Mouse (Mus musculus) hindbrain, embryonic 10.5 days (tissue): ENCODE results near the gene Hfe2. TPM values are rescaled to one million over a fixed set of nuclear protein-coding genes. Genes with fewer than 3 reads are reported as not detected.
"Not testable (repeated sequence)": the region's sequence is repeated elsewhere in the genome, so short reads cannot be mapped to it uniquely, and the experiment has no call there.

Experiments used
- DNase-seq: peaks from one replicate; pipeline ENCODE4 v3.0.0-alpha.2; 2017; ENCODE audit warnings: low spot score
- H3K27ac ChIP-seq: fragments of 300-500 bp; sonication (generic); 2 replicates; pipeline ENCODE4 v1.5.1; 2016; ENCODE audit warnings: mild to moderate bottlenecking, moderate library complexity
- H3K27me3 ChIP-seq: fragments of 300-500 bp; sonication (generic); 2 replicates; pipeline ENCODE4 v1.6.1; 2016; ENCODE audit warnings: mild to moderate bottlenecking; ENCODE audit not compliant: poor library complexity, insufficient read depth, severe bottlenecking
- H3K36me3 ChIP-seq: fragments of 300-500 bp; sonication (generic); 2 replicates; pipeline ENCODE4 v1.6.1; 2016; ENCODE audit warnings: mild to moderate bottlenecking, moderate library complexity
- H3K4me1 ChIP-seq: fragments of 300-500 bp; sonication (generic); replicated peaks from 2 replicates; pipeline ENCODE4 v1.6.1; 2016; ENCODE audit warnings: mild to moderate bottlenecking
- H3K4me3 ChIP-seq: fragments of 300-500 bp; sonication (generic); 2 replicates; pipeline ENCODE4 v1.5.1; 2016; ENCODE audit warnings: mild to moderate bottlenecking, moderate library complexity
- H3K9me3 ChIP-seq: fragments of 300-500 bp; sonication (generic); 2 replicates; pipeline ENCODE4 v1.6.1; 2016; ENCODE audit warnings: mild to moderate bottlenecking, moderate library complexity
- whole genome bisulfite sequencing: fragments of 180-500 bp; shearing (Covaris S2); methylation state at CpG from one replicate; pipeline ENCODE4 v1.1.7; 2016; 5-methylcytosine and 5-hydroxymethylcytosine counted together
- polyA plus RNA-seq: library from polyadenylated mRNA; unstranded; fragments of >200 nt; fragmentation: Nextera tagmentation; extraction: Ambion mirVana; gene quantifications from 2 replicates; pipeline ENCODE4 v1.2.1, GENCODE M21; 2016

Gene Hfe2
- polyA plus RNA-seq, 1 experiment from 2014 or later: 0.89 TPM

GRCm38 (mm10) chr3:96487596-96488289 lies 37.2 kb upstream of the Hfe2 start:
- Histone ChIP-seq H3K27me3 (peaks cover 18% of the 10 kb centered on the region), H3K27ac (peak overlapping the region; percentile 81), H3K9me3 (no peaks in the 10 kb centered on the region), H3K36me3 (no peaks in the 10 kb centered on the region), H3K4me3 (peak overlapping the region; percentile 45), H3K4me1 (peaks cover 20% of the 10 kb centered on the region)
- DNase-seq: peak; percentile 53
- WGBS: 6% methylated on average over 26 of the region's 26 CpGs

GRCm38 (mm10) chr3:96488290-96488906 lies 36.6 kb upstream of the Hfe2 start:
- peak overlapping the region; percentile 81 for H3K27ac ChIP-seq
- H3K4me3 ChIP-seq: peak overlapping the region; percentile 45
- H3K4me1 ChIP-seq: peaks cover 20% of the 10 kb centered on the region
- not testable (repeated sequence) for H3K9me3 ChIP-seq, DNase-seq, H3K36me3 ChIP-seq
- WGBS: 0% methylated on average over 4 of the region's 55 CpGs
- H3K27me3 ChIP-seq: peaks cover 15% of the 10 kb centered on the region

- not testable (repeated sequence) for DNase-seq, H3K36me3 ChIP-seq, H3K9me3 ChIP-seq
- WGBS: 0% methylated on average over 9 of the region's 31 CpGs
- H3K4me1 ChIP-seq: peaks cover 20% of the 10 kb centered on the region
- peaks cover 12% of the 10 kb centered on the region for H3K27me3 ChIP-seq
- H3K4me3 ChIP-seq: peak overlapping the region; percentile 40
- peak overlapping the region; percentile 86 for H3K27ac ChIP-seq
Measured at GRCm38 (mm10) chr3:96488907-96489629, 35.9 kb upstream of the Hfe2 start.

- 59% methylated on average over 6 of the region's 8 CpGs for WGBS
- DNase-seq, H3K36me3 ChIP-seq, H3K9me3 ChIP-seq, H3K4me3 ChIP-seq, H3K27me3 ChIP-seq: not testable (repeated sequence)
- H3K4me1 ChIP-seq: peaks cover 20% of the 10 kb centered on the region
- peak overlapping the region; percentile 86 for H3K27ac ChIP-seq
Measured at GRCm38 (mm10) chr3:96489636-96490035, 35.3 kb upstream of the Hfe2 start.

- H3K27me3 ChIP-seq, H3K36me3 ChIP-seq, H3K27ac ChIP-seq, DNase-seq, H3K4me1 ChIP-seq, H3K9me3 ChIP-seq, H3K4me3 ChIP-seq: not testable (repeated sequence)
- 96% methylated on average over 8 of the region's 11 CpGs for WGBS
Measured at GRCm38 (mm10) chr3:96494456-96494855, 30.5 kb upstream of the Hfe2 start.

- H3K9me3 ChIP-seq: no peaks in the 10 kb centered on the region
- H3K4me1 ChIP-seq: peaks cover 9% of the 10 kb centered on the region
- no peaks in the 10 kb centered on the region for H3K36me3 ChIP-seq
- 90% methylated on average over 3 of the region's 3 CpGs for WGBS
- no peak for DNase-seq
- H3K27ac ChIP-seq: no peak overlapping the region
- no peak overlapping the region for H3K4me3 ChIP-seq
- H3K27me3 ChIP-seq: peaks cover 8% of the 10 kb centered on the region; the same call in 1 of the 2 replicates
Measured at GRCm38 (mm10) chr3:96494912-96495311, 30.1 kb upstream of the Hfe2 start.

- DNase-seq: no peak
- WGBS: 96% methylated on average over 1 of the region's 1 CpGs
- Histone ChIP-seq H3K36me3 (no peaks in the 10 kb centered on the region), H3K27ac (no peak overlapping the region), H3K27me3 (peaks cover 8% of the 10 kb centered on the region; the same call in 1 of the 2 replicates), H3K4me3 (no peak overlapping the region), H3K9me3 (no peaks in the 10 kb centered on the region), H3K4me1 (peaks cover 9% of the 10 kb centered on the region)
Measured at GRCm38 (mm10) chr3:96495490-96496210, 29.3 kb upstream of the Hfe2 start.

GRCm38 (mm10) chr3:96496216-96496615 lies 28.8 kb upstream of the Hfe2 start:
- Histone ChIP-seq H3K27ac (no peak overlapping the region), H3K27me3 (peaks cover 8% of the 10 kb centered on the region; the same call in 1 of the 2 replicates), H3K9me3 (no peaks in the 10 kb centered on the region), H3K36me3 (no peaks in the 10 kb centered on the region), H3K4me3 (peak overlapping the region; percentile 13; the same call in 1 of the 2 replicates), H3K4me1 (peaks cover 9% of the 10 kb centered on the region)
- DNase-seq: no peak
- 56% methylated on average over 7 of the region's 7 CpGs for WGBS

- H3K27ac ChIP-seq, H3K36me3 ChIP-seq, H3K27me3 ChIP-seq, H3K9me3 ChIP-seq, H3K4me1 ChIP-seq, DNase-seq: not testable (repeated sequence)
- peak overlapping the region; percentile 71 for H3K4me3 ChIP-seq
- WGBS: 12% methylated on average over 14 of the region's 14 CpGs
Measured at GRCm38 (mm10) chr3:96496620-96497275, 28.2 kb upstream of the Hfe2 start.

GRCm38 (mm10) chr3:96497451-96498028 lies 27.4 kb upstream of the Hfe2 start:
- no peaks in the 10 kb centered on the region for H3K9me3 ChIP-seq
- under 1% methylated on average over 19 of the region's 19 CpGs for WGBS
- H3K27ac ChIP-seq: peak overlapping the region; percentile 69
- peak; percentile 85 for DNase-seq
- no peaks in the 10 kb centered on the region for H3K36me3 ChIP-seq
- H3K4me1 ChIP-seq: peaks cover 10% of the 10 kb centered on the region
- H3K27me3 ChIP-seq: peaks cover 8% of the 10 kb centered on the region; the same call in 1 of the 2 replicates
- H3K4me3 ChIP-seq: peak overlapping the region; percentile 71

GRCm38 (mm10) chr3:96498476-96499245 lies 26.3 kb upstream of the Hfe2 start:
- Histone ChIP-seq H3K9me3 (no peaks in the 10 kb centered on the region), H3K27me3 (peaks cover 8% of the 10 kb centered on the region; the same call in 1 of the 2 replicates), H3K4me3 (0 out of 2 replicates have a peak overlapping the region, but pooled peaks have one; percentile 68), H3K27ac (no peak overlapping the region), H3K36me3 (no peaks in the 10 kb centered on the region), H3K4me1 (peaks cover 18% of the 10 kb centered on the region)
- no peak for DNase-seq
- 85% methylated on average over 4 of the region's 4 CpGs for WGBS
